Mouse (Mus musculus) adrenal gland, adult 18-20 months (tissue): ENCODE results near the gene Rhobtb1. TPM values are rescaled to one million over a fixed set of nuclear protein-coding genes. Genes with fewer than 3 reads are reported as not detected.

Experiments
- DNase-seq, 2 experiments: peaks; one replicate each; pipeline ENCODE4 v3.0.0; 2021 to 2022; ENCODE audit warnings: low spot score in 2 of 2
- total RNA-seq, 2 experiments: library from RNA; stranded (reverse); gene quantifications; 1 replicate in 1 of 2; 2 replicates in 1 of 2; pipeline ENCODE4 v1.2.3; 2021

The Rhobtb1 gene
- total RNA-seq, 2 experiments from 2014 or later = 6.0 to 7.3 TPM

GRCm38 (mm10) chr10:69210006-69210405, 58.8 kb downstream of the Rhobtb1 start:
- DNase-seq = no peak

- no peak for DNase-seq
Measured at GRCm38 (mm10) chr10:69210659-69211058, 59.4 kb downstream of the Rhobtb1 start.

GRCm38 (mm10) chr10:69211560-69211959, 60.3 kb downstream of the Rhobtb1 start:
- DNase-seq = peak in 1 of 2 experiments; percentile 44

- DNase-seq = peak in 1 of 2 experiments; percentile 22
Measured at GRCm38 (mm10) chr10:69211976-69212375, 60.7 kb downstream of the Rhobtb1 start.

GRCm38 (mm10) chr10:69212542-69213440, 61.6 kb downstream of the Rhobtb1 start, which contains the start of gene A930033H14Rik:
Gene A930033H14Rik, minus strand, starts transcription at chr10:69213098.
- DNase-seq = peak; percentile 81 to 87

- peak in 1 of 2 experiments; percentile 36 for DNase-seq
Measured at GRCm38 (mm10) chr10:69213451-69213877, 62.2 kb downstream of the Rhobtb1 start.

GRCm38 (mm10) chr10:69213986-69214385, 62.8 kb downstream of the Rhobtb1 start:
- no peak for DNase-seq

- DNase-seq = peak in 1 of 2 experiments; percentile 8
Measured at GRCm38 (mm10) chr10:69217127-69217690, 66.0 kb downstream of the Rhobtb1 start.

GRCm38 (mm10) chr10:69218458-69219288, 67.4 kb downstream of the Rhobtb1 start:
- peak in 1 of 2 experiments; percentile 16 for DNase-seq

GRCm38 (mm10) chr10:69219289-69219626, 68.0 kb downstream of the Rhobtb1 start:
- DNase-seq = peak in 1 of 2 experiments; percentile 10

- no peak for DNase-seq
Measured at GRCm38 (mm10) chr10:69220296-69220695, 69.1 kb downstream of the Rhobtb1 start.

- DNase-seq = no peak
Measured at GRCm38 (mm10) chr10:69221148-69221547, 69.9 kb downstream of the Rhobtb1 start.

- no peak for DNase-seq
Measured at GRCm38 (mm10) chr10:69221955-69222354, 70.7 kb downstream of the Rhobtb1 start.

GRCm38 (mm10) chr10:69223232-69223631, 72.0 kb downstream of the Rhobtb1 start:
- DNase-seq = no peak

- no peak for DNase-seq
Measured at GRCm38 (mm10) chr10:69224276-69224675, 73.0 kb downstream of the Rhobtb1 start.

- no peak for DNase-seq
Measured at GRCm38 (mm10) chr10:69225471-69225870, 74.2 kb downstream of the Rhobtb1 start.

GRCm38 (mm10) chr10:69225951-69226350, 74.7 kb downstream of the Rhobtb1 start:
- DNase-seq = no peak

- DNase-seq = no peak
Measured at GRCm38 (mm10) chr10:69237185-69237584, 86.0 kb downstream of the Rhobtb1 start.

GRCm38 (mm10) chr10:69237781-69238180, 86.5 kb downstream of the Rhobtb1 start:
- DNase-seq = no peak

- DNase-seq = no peak
Measured at GRCm38 (mm10) chr10:69238311-69238710, 87.1 kb downstream of the Rhobtb1 start.

- no peak for DNase-seq
Measured at GRCm38 (mm10) chr10:69240530-69240929, 89.3 kb downstream of the Rhobtb1 start.
